ENCODE assay signal across 9 mouse cellular contexts in the genomic region with DNA sequence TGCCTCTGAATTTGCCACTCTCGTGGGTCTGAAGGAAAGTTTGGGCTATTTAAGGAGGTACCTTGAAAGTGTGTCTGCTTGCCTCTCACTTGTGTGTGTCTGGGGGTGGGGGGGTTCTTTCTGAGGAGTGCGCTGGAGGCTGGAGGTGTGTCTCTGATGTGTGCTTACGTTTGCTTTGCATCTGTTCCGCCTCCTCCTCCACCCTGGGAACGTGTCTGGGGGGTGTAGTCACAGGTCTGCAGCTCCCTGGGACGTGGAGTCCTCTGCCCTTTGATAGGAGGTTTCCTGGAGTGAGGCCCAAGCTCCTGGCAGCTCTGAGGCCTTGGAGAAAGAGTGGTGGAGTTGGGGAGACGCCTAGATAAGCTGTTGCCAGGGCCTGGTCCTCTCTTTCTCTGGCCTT. TPM values are rescaled to one million over a fixed set of nuclear protein-coding genes. Genes with fewer than 3 reads are reported as not detected.
DNase-seq lines count a peak whose midpoint lies in the region; ATAC-seq and TF ChIP-seq lines count a peak whose summit lies in the region.
"Had no signal": no experiment of that assay in that cellular context is flagged by ENCODE, and none has a peak within 500 bp of the region (broad histone marks: within the 10 kb centered on the region; RNA-seq: fewer than 3 reads in every experiment).

No protein-coding gene starts in this region.

- no peaks in the 10 kb centered on the region for H3K36me3 ChIP-seq in MEL (ENCODE audit: control insufficient read depth in 1 of 2, insufficient read depth in 2 of 2, low read length in 2 of 2)
- no peaks in the 10 kb centered on the region for H3K36me3 ChIP-seq in hindbrain, embryonic 15.5 days
- H3K36me3 ChIP-seq in liver, adult 2 months (ENCODE audit: control insufficient read depth, insufficient read depth, low read length) = no peaks in the 10 kb centered on the region
- no peaks in the 10 kb centered on the region for H3K36me3 ChIP-seq in midbrain, postnatal 0 days (ENCODE audit: insufficient read depth, low read length)

- 16% methylated on average over 7 of the region's 7 CpGs for WGBS in hindbrain, embryonic 15.5 days
- WGBS in liver, adult 2 months = 4% methylated on average over 7 of the region's 7 CpGs
- 12% methylated on average over 7 of the region's 7 CpGs for WGBS in midbrain, postnatal 0 days

- no peak for TF ChIP-seq RAD21 in MEL (IDR thresholded peaks at IDR 0.05; ENCODE audit: low read depth, low read length)

- no peak for ATAC-seq in hindbrain, embryonic 15.5 days (ENCODE audit: low FRiP score, low read depth)
- no peak for ATAC-seq in midbrain, postnatal 0 days (ENCODE audit: low FRiP score)
- no peak for ATAC-seq in monocyte, adult 5-6 weeks (replicated peaks; ENCODE audit: insufficient number of reproducible peaks, low FRiP score, low TSS enrichment, poor library complexity, severe bottlenecking)
- no peak for ATAC-seq in CD4-positive, CD25-positive, alpha-beta regulatory T cell, adult 4 months

- DNase-seq in MEL (ENCODE audit: low read depth, low spot score) = peak; percentile 19
- peak; percentile 81 for DNase-seq in adrenal gland, postnatal 25 days
- peak; percentile 92 for DNase-seq in gastrocnemius, adult 2 months
- DNase-seq in liver, adult 2 months (ENCODE audit: extremely low read depth, low read depth, low spot score) = peak; percentile 99
- no peak for DNase-seq in midbrain, postnatal 0 days (ENCODE audit: low spot score)

- no peak for TF ChIP-seq POLR2A in MEL (IDR thresholded peaks at IDR 0.05; ENCODE audit: control insufficient read depth in 1 of 2, insufficient read depth in 1 of 2, low read depth in 1 of 2, low read length in 2 of 2, poor library complexity in 1 of 2)
- 0 out of 2 replicates have a peak, but pooled peaks have one; percentile 17 for TF ChIP-seq POLR2A in liver, adult 2 months (IDR thresholded peaks at IDR 0.05; ENCODE audit: extremely low read depth, insufficient read depth, low read length)

- H3K9ac ChIP-seq in MEL (ENCODE audit: control insufficient read depth, low read depth, low read length, poor library complexity, severe bottlenecking) = no peak overlapping the region
- 0 out of 2 replicates have a peak overlapping the region, but pooled peaks have one; percentile 14 for H3K9ac ChIP-seq in hindbrain, embryonic 15.5 days
- peak overlapping the region; percentile 67 for H3K9ac ChIP-seq in liver, adult 2 months (ENCODE audit: low read depth, low read length)
- H3K9ac ChIP-seq in midbrain, postnatal 0 days (replicated peaks; ENCODE audit: low read length, poor library complexity, severe bottlenecking) = no peak overlapping the region

- intact Hi-C loops in gastrocnemius, adult 2 months (cut with DNase I) = no loop called here

- peak overlapping the region; percentile 81 for H3K4me2 ChIP-seq in hindbrain, embryonic 15.5 days
- H3K4me2 ChIP-seq in midbrain, postnatal 0 days (ENCODE audit: low read depth, low read length, poor library complexity, severe bottlenecking) = peak overlapping the region; percentile 99

- TF ChIP-seq CTCF in MEL (IDR thresholded peaks at IDR 0.05 in 2 of 3, conservative IDR thresholded peaks at IDR 0.05 in 1 of 3; ENCODE audit: control insufficient read depth in 1 of 3, insufficient read depth in 1 of 3, low read depth in 2 of 3, low read length in 3 of 3, poor library complexity in 1 of 3, severe bottlenecking in 1 of 3) = no peak
- no peak for TF ChIP-seq CTCF in gastrocnemius, adult 2 months (IDR thresholded peaks at IDR 0.05)
- TF ChIP-seq CTCF in liver, adult 2 months (IDR thresholded peaks at IDR 0.05; ENCODE audit: low read depth, low read length) = no peak
- no peak for TF ChIP-seq CTCF in midbrain, postnatal 0 days (IDR thresholded peaks at IDR 0.05)

- H3K27me3 ChIP-seq in MEL (ENCODE audit: control insufficient read depth in 1 of 2, insufficient read depth in 2 of 2, low read length in 2 of 2) = no peaks in the 10 kb centered on the region
- no peaks in the 10 kb centered on the region for H3K27me3 ChIP-seq in hindbrain, embryonic 15.5 days
- H3K27me3 ChIP-seq in liver, adult 2 months (ENCODE audit: control insufficient read depth, insufficient read depth, low read length) = no peaks in the 10 kb centered on the region
- H3K27me3 ChIP-seq in midbrain, postnatal 0 days (ENCODE audit: insufficient read depth, low read length) = no peaks in the 10 kb centered on the region

- TF ChIP-seq EP300 in MEL (IDR thresholded peaks at IDR 0.05; ENCODE audit: low read depth in 1 of 2, low read length in 2 of 2) = no peak

- H3K79me2 ChIP-seq in MEL (ENCODE audit: control insufficient read depth, insufficient read depth, low read length, poor library complexity) = peaks cover 4% of the 10 kb centered on the region; the same call in 1 of the 2 replicates
- peaks cover 27% of the 10 kb centered on the region; the same call in 1 of the 2 replicates for H3K79me2 ChIP-seq in liver, adult 2 months (ENCODE audit: control insufficient read depth, insufficient read depth, low read length)

- no peaks in the 10 kb centered on the region for H3K9me3 ChIP-seq in MEL (replicated peaks; ENCODE audit: insufficient read depth, low read length)
- H3K9me3 ChIP-seq in hindbrain, embryonic 15.5 days = no peaks in the 10 kb centered on the region
- no peaks in the 10 kb centered on the region for H3K9me3 ChIP-seq in midbrain, postnatal 0 days (ENCODE audit: low read length)

- H3K4me3 ChIP-seq in MEL (ENCODE audit: control insufficient read depth in 1 of 2, insufficient read depth in 1 of 2, low read depth in 2 of 2, low read length in 2 of 2) = no peak overlapping the region
- H3K4me3 ChIP-seq in gastrocnemius, adult 2 months = peak overlapping the region; percentile 100
- peak overlapping the region; percentile 97 for H3K4me3 ChIP-seq in hindbrain, embryonic 15.5 days
- peak overlapping the region; percentile 48 for H3K4me3 ChIP-seq in liver, adult 2 months (ENCODE audit: insufficient read depth, low read depth, low read length)
- peak overlapping the region; percentile 98; the same call in 1 of the 2 replicates for H3K4me3 ChIP-seq in midbrain, postnatal 0 days (ENCODE audit: low read depth, low read length)

- H3K4me1 ChIP-seq in MEL (ENCODE audit: control insufficient read depth in 1 of 2, insufficient read depth in 2 of 2, low read length in 2 of 2) = no peaks in the 10 kb centered on the region
- peaks cover 82% of the 10 kb centered on the region for H3K4me1 ChIP-seq in hindbrain, embryonic 15.5 days (replicated peaks)
- H3K4me1 ChIP-seq in liver, adult 2 months (ENCODE audit: control insufficient read depth, insufficient read depth, low read length) = peaks cover 35% of the 10 kb centered on the region
- H3K4me1 ChIP-seq in midbrain, postnatal 0 days (ENCODE audit: insufficient read depth, low read length) = peaks cover 60% of the 10 kb centered on the region

- no peak overlapping the region for H3K27ac ChIP-seq in MEL (ENCODE audit: control insufficient read depth, low read depth, low read length)
- H3K27ac ChIP-seq in gastrocnemius, adult 2 months = peak overlapping the region; percentile 97
- peak overlapping the region; percentile 66 for H3K27ac ChIP-seq in hindbrain, embryonic 15.5 days (replicated peaks)
- H3K27ac ChIP-seq in liver, adult 2 months (replicated peaks; ENCODE audit: insufficient read depth, low read depth, low read length) = peak overlapping the region; percentile 93
- H3K27ac ChIP-seq in midbrain, postnatal 0 days (ENCODE audit: low read depth, low read length) = peak overlapping the region; percentile 55

TF ChIP-seq in MEL, 35 proteins besides CTCF, POLR2A, EP300 and RAD21 (continues in another document):
- TF ChIP-seq GATA1 (IDR thresholded peaks at IDR 0.05; ENCODE audit: low read depth, low read length) (no peak), UBTF (IDR thresholded peaks at IDR 0.05; ENCODE audit: borderline replicate concordance, insufficient read depth, low read depth, low read length) (no peak)

RNA-seq across cellular contexts. Expression of gene Bcl9l, which starts 4.8 kb away (rescaled TPM):
- total RNA-seq in MEL (2012; rRNA removed) = 0.58 and 0.78 TPM in 2 replicates
- 1 to 10 TPM in 1 of 2 experiments, not detected in 1; 5.1 TPM for polyA plus RNA-seq in MEL (2012; ENCODE audit: insufficient read depth in 1 of 2, insufficient read length in 2 of 2, low read depth in 1 of 2, low replicate concordance in 2 of 2, missing spikeins in 1 of 2)
- total RNA-seq in adrenal gland, postnatal 25 days (2021) = 56.0 and 82.0 TPM in 2 replicates
- 10 to 100 TPM; 38.3 to 43.6 TPM for total RNA-seq in gastrocnemius, adult 2 months (2021)
- 10.7 and 11.9 TPM in 2 replicates for polyA plus RNA-seq in hindbrain, embryonic 15.5 days (2015; fragmentation: Nextera tagmentation; extraction: Ambion mirVana)
- 5.4 and 5.9 TPM in 2 replicates for total RNA-seq in liver, adult 2 months (2014; rRNA removed)
- 26.0 and 27.9 TPM in 2 replicates for polyA plus RNA-seq in liver, adult 2 months (2012; rRNA removed)
- total RNA-seq in midbrain, postnatal 0 days (2014; rRNA removed) = 42.1 and 61.1 TPM in 2 replicates
- 10.0 and 10.4 TPM in 2 replicates for polyA plus RNA-seq in midbrain, postnatal 0 days (2015; fragmentation: Nextera tagmentation; extraction: Ambion mirVana)
- total RNA-seq in monocyte, adult 5-6 weeks (2017) = 2.8 to 14.1 TPM (median 2.8 TPM) in 3 replicates
- polyA plus RNA-seq in CD4-positive, CD25-positive, alpha-beta regulatory T cell, adult 4 months (2017; shearing (Covaris generic)) = 10 to 100 TPM; 13.3 to 17.6 TPM

RNA-seq across cellular contexts. Expression of gene Upk2, which starts 32.7 kb away (rescaled TPM):
- not detected in 2 replicates for total RNA-seq in MEL (2012; rRNA removed)
- not detected for polyA plus RNA-seq in MEL (2012; ENCODE audit: insufficient read depth in 1 of 2, insufficient read length in 2 of 2, low read depth in 1 of 2, low replicate concordance in 2 of 2, missing spikeins in 1 of 2)
- total RNA-seq in adrenal gland, postnatal 25 days (2021) = not detected in 2 replicates
- under 1 TPM; 0.22 to 0.23 TPM for total RNA-seq in gastrocnemius, adult 2 months (2021)
- not detected in 2 replicates for polyA plus RNA-seq in hindbrain, embryonic 15.5 days (2015; fragmentation: Nextera tagmentation; extraction: Ambion mirVana)
- total RNA-seq in liver, adult 2 months (2014; rRNA removed) = not detected in 2 replicates
- not detected in 2 replicates for polyA plus RNA-seq in liver, adult 2 months (2012; rRNA removed)
- total RNA-seq in midbrain, postnatal 0 days (2014; rRNA removed) = not detected in 2 replicates
- polyA plus RNA-seq in midbrain, postnatal 0 days (2015; fragmentation: Nextera tagmentation; extraction: Ambion mirVana) = not detected in 2 replicates
- not detected in 3 replicates for total RNA-seq in monocyte, adult 5-6 weeks (2017)
- not detected for polyA plus RNA-seq in CD4-positive, CD25-positive, alpha-beta regulatory T cell, adult 4 months (2017; shearing (Covaris generic))
- total RNA-seq: adrenal gland, postnatal 4 days had no signal

RNA-seq across cellular contexts. Expression of gene Foxr1, which starts 46.5 kb away (rescaled TPM):
- total RNA-seq in MEL (2012; rRNA removed) = 0.08 TPM in 1 of 2 replicates, not detected in the other
- under 1 TPM in 1 of 2 experiments, not detected in 1; 0.07 TPM for polyA plus RNA-seq in MEL (2012; ENCODE audit: insufficient read depth in 1 of 2, insufficient read length in 2 of 2, low read depth in 1 of 2, low replicate concordance in 2 of 2, missing spikeins in 1 of 2)
- total RNA-seq in adrenal gland, postnatal 25 days (2021) = not detected in 2 replicates
- not detected for total RNA-seq in gastrocnemius, adult 2 months (2021)
- not detected in 2 replicates for polyA plus RNA-seq in hindbrain, embryonic 15.5 days (2015; fragmentation: Nextera tagmentation; extraction: Ambion mirVana)
- total RNA-seq in liver, adult 2 months (2014; rRNA removed) = not detected in 2 replicates
- polyA plus RNA-seq in liver, adult 2 months (2012; rRNA removed) = not detected in 2 replicates
- not detected in 2 replicates for total RNA-seq in midbrain, postnatal 0 days (2014; rRNA removed)
- polyA plus RNA-seq in midbrain, postnatal 0 days (2015; fragmentation: Nextera tagmentation; extraction: Ambion mirVana) = not detected in 2 replicates
- total RNA-seq in monocyte, adult 5-6 weeks (2017) = not detected in 3 replicates
- under 1 TPM in 1 of 2 experiments, not detected in 1; 0.43 TPM for polyA plus RNA-seq in CD4-positive, CD25-positive, alpha-beta regulatory T cell, adult 4 months (2017; shearing (Covaris generic))
- total RNA-seq: adrenal gland, postnatal 4 days had no signal

Comparison
In these comparisons a context has a peak if more than half of its experiments do, and no peak if none do; other contexts are left out.
1. H3K4me3 ChIP-seq: peak in gastrocnemius, adult 2 months (single experiment), hindbrain, embryonic 15.5 days (single experiment), liver, adult 2 months (single experiment) and midbrain, postnatal 0 days (single experiment); none in MEL (0 of 2).
2. H3K9ac ChIP-seq: peak in hindbrain, embryonic 15.5 days (single experiment) and liver, adult 2 months (single experiment); none in MEL (single experiment) and midbrain, postnatal 0 days (single experiment).